In the genomic region with DNA sequence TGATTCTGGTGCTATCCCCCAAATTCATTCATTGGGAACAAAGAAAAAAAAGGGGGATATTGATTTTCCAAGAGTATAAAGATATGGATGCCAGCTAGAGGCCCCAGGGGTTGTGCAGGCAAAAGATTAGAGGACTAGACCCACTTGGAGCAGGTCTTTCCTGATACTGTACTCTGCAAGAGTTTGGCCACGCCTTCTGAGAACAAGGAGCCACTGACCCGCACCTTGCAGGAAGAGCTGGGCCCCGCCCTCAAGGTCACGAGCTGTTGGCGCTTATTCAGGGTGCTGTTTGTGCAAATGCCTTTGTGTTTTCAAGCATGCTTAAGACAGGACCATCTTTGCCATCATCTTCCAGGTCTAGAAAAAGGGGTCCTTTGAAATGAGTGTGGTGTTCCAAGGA, we compare ENCODE assay signal across 14 mouse cellular contexts. TPM values are rescaled to one million over a fixed set of nuclear protein-coding genes. Genes with fewer than 3 reads are reported as not detected.
DNase-seq lines count a peak whose midpoint lies in the region; ATAC-seq and TF ChIP-seq lines count a peak whose summit lies in the region.
"Had no signal": no experiment of that assay in that cellular context is flagged by ENCODE, and none has a peak within 500 bp of the region (broad histone marks: within the 10 kb centered on the region; RNA-seq: fewer than 3 reads in every experiment).

No protein-coding gene starts in this region.

- no peak for TF ChIP-seq CTCF in stomach, postnatal 0 days (IDR thresholded peaks at IDR 0.05; ENCODE audit: low read depth)

- H3K9me3 ChIP-seq in forebrain, embryonic 10.5 days = no peaks in the 10 kb centered on the region
- no peaks in the 10 kb centered on the region for H3K9me3 ChIP-seq in forebrain, embryonic 12.5 days
- no peaks in the 10 kb centered on the region for H3K9me3 ChIP-seq in neural tube, embryonic 11.5 days (ENCODE audit: control insufficient read depth, low read length)
- no peaks in the 10 kb centered on the region for H3K9me3 ChIP-seq in neural tube, embryonic 15.5 days (replicated peaks)
- peaks cover 3% of the 10 kb centered on the region; the same call in 1 of the 2 replicates for H3K9me3 ChIP-seq in intestine, embryonic 14.5 days (ENCODE audit: control insufficient read depth, low read length)
- no peaks in the 10 kb centered on the region for H3K9me3 ChIP-seq in stomach, postnatal 0 days (ENCODE audit: control insufficient read depth, low read length)
- H3K9me3 ChIP-seq: kidney, embryonic 15.5 days had no signal

- WGBS in forebrain, embryonic 10.5 days = 80% methylated on average over 5 of the region's 5 CpGs
- WGBS in forebrain, embryonic 12.5 days = 78% methylated on average over 5 of the region's 5 CpGs
- WGBS in neural tube, embryonic 11.5 days = 74% methylated on average over 5 of the region's 5 CpGs
- WGBS in neural tube, embryonic 15.5 days = 74% methylated on average over 5 of the region's 5 CpGs
- WGBS in intestine, embryonic 14.5 days = 73% methylated on average over 5 of the region's 5 CpGs
- WGBS in stomach, postnatal 0 days = 35% methylated on average over 5 of the region's 5 CpGs

- no peaks in the 10 kb centered on the region for H3K36me3 ChIP-seq in forebrain, embryonic 10.5 days (replicated peaks)
- H3K36me3 ChIP-seq in forebrain, embryonic 12.5 days (replicated peaks) = no peaks in the 10 kb centered on the region
- no peaks in the 10 kb centered on the region for H3K36me3 ChIP-seq in neural tube, embryonic 11.5 days (ENCODE audit: control insufficient read depth, insufficient read depth, low read length)
- no peaks in the 10 kb centered on the region for H3K36me3 ChIP-seq in neural tube, embryonic 15.5 days
- H3K36me3 ChIP-seq in intestine, embryonic 14.5 days (ENCODE audit: control insufficient read depth, insufficient read depth, low read length) = no peaks in the 10 kb centered on the region
- H3K36me3 ChIP-seq in stomach, postnatal 0 days (ENCODE audit: control insufficient read depth, insufficient read depth, low read length) = no peaks in the 10 kb centered on the region
- H3K36me3 ChIP-seq: embryonic facial prominence, embryonic 12.5 days; kidney, embryonic 15.5 days had no signal

- no peak for ATAC-seq in forebrain, embryonic 12.5 days (ENCODE audit: low FRiP score)
- ATAC-seq in neural tube, embryonic 11.5 days (ENCODE audit: insufficient read depth, low FRiP score, low TSS enrichment) = no peak
- no peak for ATAC-seq in neural tube, embryonic 15.5 days (ENCODE audit: low FRiP score)
- peak; percentile 68; the same call in 1 of the 2 replicates for ATAC-seq in intestine, embryonic 14.5 days (replicated peaks; ENCODE audit: low FRiP score, low TSS enrichment, low read depth)
- ATAC-seq in stomach, postnatal 0 days (ENCODE audit: low FRiP score, low TSS enrichment) = peak; percentile 78

- no peak overlapping the region for H3K4me3 ChIP-seq in forebrain, embryonic 10.5 days
- H3K4me3 ChIP-seq in forebrain, embryonic 12.5 days (replicated peaks) = no peak overlapping the region
- H3K4me3 ChIP-seq in neural tube, embryonic 11.5 days (ENCODE audit: low read depth, low read length) = no peak overlapping the region
- no peak overlapping the region for H3K4me3 ChIP-seq in neural tube, embryonic 15.5 days (replicated peaks)
- no peak overlapping the region for H3K4me3 ChIP-seq in intestine, embryonic 14.5 days (ENCODE audit: low read depth, low read length)
- H3K4me3 ChIP-seq in stomach, postnatal 0 days (ENCODE audit: low read depth, low read length) = no peak overlapping the region
- H3K4me3 ChIP-seq: embryonic facial prominence, embryonic 12.5 days; kidney, embryonic 15.5 days had no signal

- H3K4me1 ChIP-seq in forebrain, embryonic 10.5 days = 0 out of 2 replicates have a peak, but pooled peaks cover 5% of the 10 kb centered on the region
- peaks cover 7% of the 10 kb centered on the region for H3K4me1 ChIP-seq in forebrain, embryonic 12.5 days
- H3K4me1 ChIP-seq in neural tube, embryonic 11.5 days (ENCODE audit: control insufficient read depth, insufficient read depth, low read length) = no peaks in the 10 kb centered on the region
- H3K4me1 ChIP-seq in neural tube, embryonic 15.5 days = peaks cover 17% of the 10 kb centered on the region
- H3K4me1 ChIP-seq in intestine, embryonic 14.5 days (replicated peaks; ENCODE audit: control insufficient read depth, insufficient read depth, low read length) = no peaks in the 10 kb centered on the region
- no peaks in the 10 kb centered on the region; the same call in 1 of the 2 replicates for H3K4me1 ChIP-seq in stomach, postnatal 0 days (replicated peaks; ENCODE audit: control insufficient read depth, insufficient read depth)
- H3K4me1 ChIP-seq: embryonic facial prominence, embryonic 12.5 days; kidney, embryonic 15.5 days had no signal

- no peak overlapping the region for H3K4me2 ChIP-seq in forebrain, embryonic 12.5 days
- H3K4me2 ChIP-seq in neural tube, embryonic 11.5 days (ENCODE audit: low read depth) = no peak overlapping the region
- H3K4me2 ChIP-seq in neural tube, embryonic 15.5 days = no peak overlapping the region
- H3K4me2 ChIP-seq in intestine, embryonic 14.5 days (ENCODE audit: low read length) = no peak overlapping the region
- no peak overlapping the region for H3K4me2 ChIP-seq in stomach, postnatal 0 days (replicated peaks; ENCODE audit: low read depth)
- H3K4me2 ChIP-seq: embryonic facial prominence, embryonic 12.5 days; kidney, embryonic 15.5 days had no signal

- DNase-seq in forebrain, embryonic 10.5 days (ENCODE audit: extremely low spot score, low spot score) = no peak
- peak; percentile 19 for DNase-seq in neural tube, embryonic 11.5 days (ENCODE audit: low spot score)
- DNase-seq in intestine, embryonic 14.5 days (ENCODE audit: low spot score) = peak; percentile 62
- peak; percentile 69 for DNase-seq in stomach, postnatal 0 days (ENCODE audit: low spot score)
- no peak for DNase-seq in ovary, postnatal 14 days (ENCODE audit: low spot score)
- DNase-seq in gastrocnemius, postnatal 36 days = no peak
- DNase-seq: adrenal gland, adult 2 months; heart, adult 11 months; heart, postnatal 10 days; lung, postnatal 14 days had no signal

- peak overlapping the region; percentile 48; the same call in 1 of the 2 replicates for H3K27ac ChIP-seq in forebrain, embryonic 10.5 days
- H3K27ac ChIP-seq in forebrain, embryonic 12.5 days = no peak overlapping the region
- no peak overlapping the region for H3K27ac ChIP-seq in neural tube, embryonic 11.5 days (ENCODE audit: low read depth, low read length)
- no peak overlapping the region for H3K27ac ChIP-seq in neural tube, embryonic 15.5 days (replicated peaks)
- no peak overlapping the region for H3K27ac ChIP-seq in intestine, embryonic 14.5 days (ENCODE audit: low read depth)
- H3K27ac ChIP-seq in stomach, postnatal 0 days (replicated peaks) = no peak overlapping the region
- H3K27ac ChIP-seq: embryonic facial prominence, embryonic 12.5 days; kidney, embryonic 15.5 days had no signal

- no peaks in the 10 kb centered on the region for H3K27me3 ChIP-seq in forebrain, embryonic 10.5 days (ENCODE audit: poor library complexity, severe bottlenecking)
- H3K27me3 ChIP-seq in forebrain, embryonic 12.5 days = no peaks in the 10 kb centered on the region
- no peaks in the 10 kb centered on the region for H3K27me3 ChIP-seq in neural tube, embryonic 11.5 days (ENCODE audit: control insufficient read depth, insufficient read depth, low read length)
- no peaks in the 10 kb centered on the region for H3K27me3 ChIP-seq in neural tube, embryonic 15.5 days (replicated peaks)
- H3K27me3 ChIP-seq in intestine, embryonic 14.5 days (replicated peaks; ENCODE audit: control insufficient read depth, insufficient read depth, low read length) = no peaks in the 10 kb centered on the region
- H3K27me3 ChIP-seq in stomach, postnatal 0 days (ENCODE audit: control insufficient read depth, insufficient read depth, low read length) = no peaks in the 10 kb centered on the region
- H3K27me3 ChIP-seq: embryonic facial prominence, embryonic 12.5 days; kidney, embryonic 15.5 days had no signal

- no peak overlapping the region for H3K9ac ChIP-seq in forebrain, embryonic 12.5 days
- H3K9ac ChIP-seq in neural tube, embryonic 11.5 days (ENCODE audit: low read length) = no peak overlapping the region
- H3K9ac ChIP-seq in neural tube, embryonic 15.5 days (replicated peaks) = no peak overlapping the region
- H3K9ac ChIP-seq in intestine, embryonic 14.5 days (ENCODE audit: low read length) = no peak overlapping the region
- H3K9ac ChIP-seq in stomach, postnatal 0 days (ENCODE audit: low read length) = no peak overlapping the region
- H3K9ac ChIP-seq: embryonic facial prominence, embryonic 12.5 days; kidney, embryonic 15.5 days had no signal

- intact Hi-C loops in gastrocnemius, postnatal 36 days (cut with DNase I) = loop anchor here (10.0 kb wide), 1 partner anchor 341 kb away; no protein-coding TSS in a partner anchor

- no peak for TF ChIP-seq EP300 in stomach, postnatal 0 days (optimal IDR thresholded peaks at IDR 0.05)

RNA-seq across cellular contexts. Expression of gene Slc7a1, which starts 54.5 kb away (rescaled TPM):
- polyA plus RNA-seq in forebrain, embryonic 10.5 days (2016; fragmentation: Nextera tagmentation; extraction: Ambion mirVana) = 17.4 and 17.6 TPM in 2 replicates
- 18.4 and 23.3 TPM in 2 replicates for polyA plus RNA-seq in forebrain, embryonic 12.5 days (2016; fragmentation: Nextera tagmentation; extraction: Ambion mirVana)
- 27.1 and 28.5 TPM in 2 replicates for polyA plus RNA-seq in neural tube, embryonic 11.5 days (2014; fragmentation: Nextera tagmentation; extraction: Ambion mirVana)
- 40.0 and 43.3 TPM in 2 replicates for polyA plus RNA-seq in neural tube, embryonic 15.5 days (2015; fragmentation: Nextera tagmentation; extraction: Ambion mirVana)
- 36.9 and 43.8 TPM in 2 replicates for polyA plus RNA-seq in intestine, embryonic 14.5 days (2014; fragmentation: Nextera tagmentation; extraction: Ambion mirVana)
- polyA plus RNA-seq in stomach, postnatal 0 days (2015; fragmentation: Nextera tagmentation; extraction: Ambion mirVana) = 17.8 and 20.9 TPM in 2 replicates
- 1 to 10 TPM; 1.9 to 2.8 TPM for total RNA-seq in gastrocnemius, postnatal 36 days (2021)

Comparison
In these comparisons a context has a peak if more than half of its experiments do, and no peak if none do; other contexts are left out.
1. DNase-seq: peak in neural tube, embryonic 11.5 days (single experiment), intestine, embryonic 14.5 days (single experiment) and stomach, postnatal 0 days (single experiment); none in forebrain, embryonic 10.5 days (single experiment), ovary, postnatal 14 days (single experiment) and gastrocnemius, postnatal 36 days (0 of 2).
2. ATAC-seq: peak in intestine, embryonic 14.5 days (single experiment) and stomach, postnatal 0 days (single experiment); none in forebrain, embryonic 12.5 days (single experiment), neural tube, embryonic 11.5 days (single experiment) and neural tube, embryonic 15.5 days (single experiment).